Mouse (Mus musculus) embryonic fibroblast, embryonic 13.5 days (primary cell): ENCODE measurements at regions not wholly inside any gene's neighbourhood (a gene's known extent, or its start where the extent isn't known, plus 50 kb on each side); places are given as distances from the start of the nearest gene placed in this dataset.

ENCODE experiments used
- CTCF ChIP-seq: IDR thresholded peaks from 2 replicates; pipeline ENCODE4 v1.5.1; 2011; ENCODE audit warnings: mild to moderate bottlenecking, control low read depth, low read length, moderate library complexity, borderline replicate concordance; ENCODE audit not compliant: insufficient read depth
- POLR2A ChIP-seq: IDR thresholded peaks from 2 replicates; pipeline ENCODE4 v1.6.1; 2011; ENCODE audit warnings: low read depth, mild to moderate bottlenecking, control low read depth, low read length, moderate library complexity

DNA sequence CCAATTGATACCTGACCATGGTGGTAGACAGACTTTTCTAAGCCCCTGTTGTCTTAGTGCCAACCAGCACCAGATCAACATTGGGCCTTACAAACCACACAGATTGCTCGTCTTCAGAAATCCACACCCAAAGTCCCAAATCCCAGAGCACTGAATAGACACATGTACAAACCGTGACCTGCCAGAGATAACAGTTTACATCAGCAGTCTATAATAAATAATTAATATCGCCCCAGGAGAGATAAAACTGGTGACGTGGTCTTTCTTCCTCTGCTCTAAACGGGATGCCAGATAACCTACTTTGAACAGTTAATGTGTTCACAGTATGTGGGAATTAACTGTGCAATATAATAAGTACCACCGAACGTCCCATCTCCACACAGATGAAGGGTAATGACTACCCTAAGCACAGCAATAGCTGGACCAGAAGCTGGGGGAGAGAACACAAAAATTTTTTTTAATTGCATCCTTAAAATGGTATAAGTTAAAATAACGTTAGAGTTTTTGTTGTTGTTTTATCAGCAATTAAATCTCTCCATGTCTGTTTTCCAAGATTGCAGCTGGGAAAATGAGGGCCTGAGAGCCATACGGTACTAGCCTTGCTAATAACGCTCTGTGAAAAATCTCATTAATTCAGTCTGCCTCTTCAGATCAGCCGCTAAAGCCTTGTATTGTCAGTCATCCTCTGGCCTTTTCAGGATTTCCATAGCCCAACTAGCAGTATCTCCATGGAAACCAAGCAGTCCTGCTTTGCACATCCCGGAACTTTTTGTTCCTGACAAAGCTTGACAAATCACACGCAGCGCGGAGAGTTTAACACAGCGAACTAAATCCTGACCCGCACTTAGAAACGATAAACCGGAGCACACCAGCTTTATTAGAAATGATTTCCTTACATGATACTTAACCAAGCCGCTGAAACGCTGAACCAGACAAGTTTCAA, 315.8 kb downstream of the Cd83 start:
- no peak for TF ChIP-seq POLR2A
- no peak for TF ChIP-seq CTCF
